Mouse (Mus musculus): ENCODE measurements at regions not wholly inside any gene's neighbourhood (a gene's known extent, or its start where the extent isn't known, plus 50 kb on each side); places are given as distances from the start of the nearest gene placed in this dataset.
"Not testable (repeated sequence)": the region's sequence is repeated elsewhere in the genome, so short reads cannot be mapped to it uniquely, and the experiment has no call there.

- 92% methylated on average over 2 of the region's 2 CpGs for WGBS
- Histone ChIP-seq H3K36me3 (ENCODE audit: control insufficient read depth, insufficient read depth, low read length) (no peaks in the 10 kb centered on the region), H3K4me1 (ENCODE audit: control insufficient read depth, insufficient read depth, low read length) (no peaks in the 10 kb centered on the region), H3K27ac (ENCODE audit: low read depth, low read length) (no peak overlapping the region), H3K27me3 (replicated peaks; ENCODE audit: control insufficient read depth, insufficient read depth, low read length) (no peaks in the 10 kb centered on the region), H3K9me3 (replicated peaks; ENCODE audit: control insufficient read depth, low read length) (no peaks in the 10 kb centered on the region), H3K4me2 (ENCODE audit: low read length) (no peak overlapping the region), H3K4me3 (ENCODE audit: low read depth, low read length) (no peak overlapping the region), H3K9ac (ENCODE audit: low read length) (no peak overlapping the region)
- ATAC-seq (no peak), DNase-seq (ENCODE audit: low spot score) (no peak)
Observed at GRCm38 (mm10) chr1:98665584-98665983, 244.7 kb downstream of the Slco6d1 start.

DNA sequence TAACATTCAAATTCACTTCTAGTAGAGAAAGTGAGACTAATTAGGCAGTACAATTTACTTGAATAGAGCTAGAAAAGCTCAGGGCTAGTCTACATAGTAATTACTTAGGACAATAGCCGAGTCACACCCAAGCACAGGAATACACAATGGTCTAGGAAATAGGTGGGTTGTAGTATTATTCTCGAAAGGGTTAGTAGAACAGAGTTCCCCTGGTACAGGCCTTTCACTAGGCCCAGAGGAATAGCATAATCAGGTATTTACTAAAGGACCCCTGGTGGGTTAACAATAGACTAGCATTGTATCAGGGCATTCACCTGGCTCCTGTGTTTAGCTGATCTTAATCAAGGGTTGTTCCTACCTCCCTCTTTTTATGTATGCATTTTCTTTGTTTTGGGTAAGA, 246.5 kb downstream of the Slco6d1 start:
- H3K27ac ChIP-seq (ENCODE audit: low read depth, low read length); H3K36me3 ChIP-seq (ENCODE audit: control insufficient read depth, insufficient read depth, low read length); H3K9ac ChIP-seq (ENCODE audit: low read length); H3K4me2 ChIP-seq (ENCODE audit: low read length); H3K4me3 ChIP-seq (ENCODE audit: low read depth, low read length); H3K9me3 ChIP-seq (replicated peaks; ENCODE audit: control insufficient read depth, low read length); H3K27me3 ChIP-seq (replicated peaks; ENCODE audit: control insufficient read depth, insufficient read depth, low read length); ATAC-seq; DNase-seq (ENCODE audit: low spot score); H3K4me1 ChIP-seq (ENCODE audit: control insufficient read depth, insufficient read depth, low read length): not testable (repeated sequence)
- 61% methylated on average over 2 of the region's 2 CpGs for WGBS

GRCm38 (mm10) chr1:98667887-98668286, 247.0 kb downstream of the Slco6d1 start:
- Histone ChIP-seq H3K4me2 (ENCODE audit: low read length) (no peak overlapping the region), H3K27me3 (replicated peaks; ENCODE audit: control insufficient read depth, insufficient read depth, low read length) (no peaks in the 10 kb centered on the region), H3K9ac (ENCODE audit: low read length) (no peak overlapping the region), H3K4me1 (ENCODE audit: control insufficient read depth, insufficient read depth, low read length) (no peaks in the 10 kb centered on the region), H3K4me3 (ENCODE audit: low read depth, low read length) (no peak overlapping the region), H3K9me3 (replicated peaks; ENCODE audit: control insufficient read depth, low read length) (no peaks in the 10 kb centered on the region), H3K36me3 (ENCODE audit: control insufficient read depth, insufficient read depth, low read length) (no peaks in the 10 kb centered on the region), H3K27ac (ENCODE audit: low read depth, low read length) (no peak overlapping the region)
- ATAC-seq (peak; percentile 34; the same call in 1 of the 2 replicates), DNase-seq (ENCODE audit: low spot score) (peak; percentile 62)
- 79% methylated on average over 1 of the region's 1 CpGs for WGBS

DNA sequence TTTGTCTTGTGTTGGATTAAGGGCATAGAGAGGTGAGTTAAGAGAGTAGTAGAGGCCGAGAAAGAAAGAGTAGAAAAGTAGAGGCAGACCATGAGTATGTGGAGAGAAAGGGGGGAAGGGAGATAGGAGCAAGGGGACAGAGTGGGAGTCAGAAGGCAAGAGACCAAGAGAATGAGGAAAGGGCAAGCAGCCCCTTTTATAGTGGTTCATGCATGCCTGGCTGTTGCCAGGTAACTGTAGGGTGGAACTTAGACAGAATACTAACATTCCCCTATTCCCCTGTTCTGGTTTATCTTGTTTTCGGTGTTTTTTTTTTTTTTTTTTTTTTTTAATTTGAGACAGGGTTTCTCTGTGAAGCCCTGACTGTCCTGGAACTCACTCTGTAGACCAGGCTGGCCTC, 247.7 kb downstream of the Slco6d1 start:
- DNase-seq (ENCODE audit: low spot score) (no peak), ATAC-seq (peak; percentile 34; the same call in 1 of the 2 replicates)
- H3K27ac ChIP-seq (ENCODE audit: low read depth, low read length) = no peak overlapping the region
- no peaks in the 10 kb centered on the region for H3K9me3 ChIP-seq (replicated peaks; ENCODE audit: control insufficient read depth, low read length)
- H3K4me3 ChIP-seq (ENCODE audit: low read depth, low read length) = no peak overlapping the region
- H3K27me3 ChIP-seq (replicated peaks; ENCODE audit: control insufficient read depth, insufficient read depth, low read length) = no peaks in the 10 kb centered on the region
- H3K4me1 ChIP-seq (ENCODE audit: control insufficient read depth, insufficient read depth, low read length) = no peaks in the 10 kb centered on the region
- no peaks in the 10 kb centered on the region for H3K36me3 ChIP-seq (ENCODE audit: control insufficient read depth, insufficient read depth, low read length)
- no peak overlapping the region for H3K9ac ChIP-seq (ENCODE audit: low read length)
- no peak overlapping the region for H3K4me2 ChIP-seq (ENCODE audit: low read length)
- WGBS = 54% methylated on average over 2 of the region's 2 CpGs

- 91% methylated on average over 3 of the region's 3 CpGs for WGBS
- ATAC-seq = no peak
- DNase-seq (ENCODE audit: low spot score) = no peak
Observed at GRCm38 (mm10) chr1:98678686-98679085, 257.8 kb downstream of the Slco6d1 start.

DNA sequence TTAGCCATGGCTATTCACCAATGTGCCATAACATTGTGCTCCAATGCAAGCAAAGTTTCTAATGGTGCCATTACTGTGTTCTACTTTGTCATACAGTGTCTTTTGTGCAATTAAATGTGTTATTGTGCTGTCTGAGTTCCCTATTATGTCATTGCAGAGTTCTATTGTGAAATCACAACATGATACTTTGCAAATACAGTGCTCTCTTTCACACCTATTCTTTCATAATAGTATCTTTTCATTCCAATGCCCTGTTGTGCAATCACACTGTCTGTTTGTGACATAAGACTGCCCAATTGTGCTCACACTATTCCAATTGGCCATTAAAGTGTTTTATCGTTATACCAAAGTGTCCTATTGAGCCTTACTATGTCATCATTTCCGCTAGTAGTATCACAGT, 292.9 kb downstream of the Slco6d1 start:
- no peaks in the 10 kb centered on the region for H3K27me3 ChIP-seq (replicated peaks; ENCODE audit: control insufficient read depth, insufficient read depth, low read length)
- no peak for ATAC-seq
- H3K9me3 ChIP-seq (replicated peaks; ENCODE audit: control insufficient read depth, low read length) = no peaks in the 10 kb centered on the region
- H3K27ac ChIP-seq (ENCODE audit: low read depth, low read length) = no peak overlapping the region
- H3K9ac ChIP-seq (ENCODE audit: low read length) = no peak overlapping the region
- no peak overlapping the region for H3K4me2 ChIP-seq (ENCODE audit: low read length)
- no peaks in the 10 kb centered on the region for H3K4me1 ChIP-seq (ENCODE audit: control insufficient read depth, insufficient read depth, low read length)
- no peak overlapping the region for H3K4me3 ChIP-seq (ENCODE audit: low read depth, low read length)
- no peaks in the 10 kb centered on the region for H3K36me3 ChIP-seq (ENCODE audit: control insufficient read depth, insufficient read depth, low read length)
- DNase-seq (ENCODE audit: low spot score) = no peak
- WGBS = 89% methylated on average over 2 of the region's 2 CpGs

More at GRCm38 (mm10) chr1:98678686-98679085, 257.8 kb downstream of the Slco6d1 start:
- H3K4me2 ChIP-seq (ENCODE audit: low read length) = no peak overlapping the region
- H3K9ac ChIP-seq (ENCODE audit: low read length) = no peak overlapping the region
- no peaks in the 10 kb centered on the region for H3K9me3 ChIP-seq (replicated peaks; ENCODE audit: control insufficient read depth, low read length)
- H3K27ac ChIP-seq (ENCODE audit: low read depth, low read length) = no peak overlapping the region
- H3K36me3 ChIP-seq (ENCODE audit: control insufficient read depth, insufficient read depth, low read length) = no peaks in the 10 kb centered on the region
- no peaks in the 10 kb centered on the region for H3K4me1 ChIP-seq (ENCODE audit: control insufficient read depth, insufficient read depth, low read length)
- H3K27me3 ChIP-seq (replicated peaks; ENCODE audit: control insufficient read depth, insufficient read depth, low read length) = no peaks in the 10 kb centered on the region
- no peak overlapping the region for H3K4me3 ChIP-seq (ENCODE audit: low read depth, low read length)

- H3K4me2 ChIP-seq (ENCODE audit: low read length) = no peak overlapping the region
- H3K4me3 ChIP-seq (ENCODE audit: low read depth, low read length) = no peak overlapping the region
- no peaks in the 10 kb centered on the region for H3K27me3 ChIP-seq (replicated peaks; ENCODE audit: control insufficient read depth, insufficient read depth, low read length)
- no peaks in the 10 kb centered on the region for H3K4me1 ChIP-seq (ENCODE audit: control insufficient read depth, insufficient read depth, low read length)
- H3K27ac ChIP-seq (ENCODE audit: low read depth, low read length) = no peak overlapping the region
- H3K9me3 ChIP-seq (replicated peaks; ENCODE audit: control insufficient read depth, low read length) = no peaks in the 10 kb centered on the region
- ATAC-seq (no peak), DNase-seq (ENCODE audit: low spot score) (no peak)
- 92% methylated on average over 1 of the region's 1 CpGs for WGBS
- no peak overlapping the region for H3K9ac ChIP-seq (ENCODE audit: low read length)
- H3K36me3 ChIP-seq (ENCODE audit: control insufficient read depth, insufficient read depth, low read length) = no peaks in the 10 kb centered on the region
Observed at GRCm38 (mm10) chr1:98714307-98714706, 293.4 kb downstream of the Slco6d1 start.

- Histone ChIP-seq H3K9me3 (replicated peaks; ENCODE audit: control insufficient read depth, low read length) (no peaks in the 10 kb centered on the region), H3K36me3 (ENCODE audit: control insufficient read depth, insufficient read depth, low read length) (no peaks in the 10 kb centered on the region), H3K27ac (ENCODE audit: low read depth, low read length) (no peak overlapping the region), H3K27me3 (replicated peaks; ENCODE audit: control insufficient read depth, insufficient read depth, low read length) (no peaks in the 10 kb centered on the region), H3K4me3 (ENCODE audit: low read depth, low read length) (no peak overlapping the region), H3K4me2 (ENCODE audit: low read length) (no peak overlapping the region), H3K9ac (ENCODE audit: low read length) (no peak overlapping the region), H3K4me1 (ENCODE audit: control insufficient read depth, insufficient read depth, low read length) (no peaks in the 10 kb centered on the region)
- ATAC-seq (no peak), DNase-seq (ENCODE audit: low spot score) (no peak)
- 91% methylated on average over 1 of the region's 1 CpGs for WGBS
Observed at GRCm38 (mm10) chr1:98720595-98720994, 299.7 kb downstream of the Slco6d1 start.

- no peak overlapping the region for H3K27ac ChIP-seq (ENCODE audit: low read depth, low read length)
- H3K9ac ChIP-seq (ENCODE audit: low read length) = no peak overlapping the region
- H3K4me1 ChIP-seq (ENCODE audit: control insufficient read depth, insufficient read depth, low read length) = no peaks in the 10 kb centered on the region
- 92% methylated on average over 3 of the region's 3 CpGs for WGBS
- no peak overlapping the region for H3K4me2 ChIP-seq (ENCODE audit: low read length)
- ATAC-seq (no peak), DNase-seq (ENCODE audit: low spot score) (no peak)
- H3K36me3 ChIP-seq (ENCODE audit: control insufficient read depth, insufficient read depth, low read length) = no peaks in the 10 kb centered on the region
- H3K4me3 ChIP-seq (ENCODE audit: low read depth, low read length) = no peak overlapping the region
- H3K9me3 ChIP-seq (replicated peaks; ENCODE audit: control insufficient read depth, low read length) = no peaks in the 10 kb centered on the region
- no peaks in the 10 kb centered on the region for H3K27me3 ChIP-seq (replicated peaks; ENCODE audit: control insufficient read depth, insufficient read depth, low read length)
Observed at GRCm38 (mm10) chr1:98727354-98728015, 306.6 kb downstream of the Slco6d1 start.

Data from forebrain, embryonic 14.5 days (tissue).